8 mouse cellular contexts compared by ENCODE assay signal in genomic region chr9:77544354-77545067, GRCm38 (mm10). TPM values are rescaled to one million over a fixed set of nuclear protein-coding genes. Genes with fewer than 3 reads are reported as not detected.
DNase-seq lines count a peak whose midpoint lies in the region; ATAC-seq lines count a peak whose summit lies in the region.

Gene Lrrc1 (minus strand): TSS chr9:77544870.

- H3K36me3 ChIP-seq in forebrain, embryonic 11.5 days (ENCODE audit: control insufficient read depth, insufficient read depth, low read length): no peaks in the 10 kb centered on the region
- H3K36me3 ChIP-seq in heart, embryonic 16.5 days (ENCODE audit: control insufficient read depth, insufficient read depth): no peaks in the 10 kb centered on the region
- H3K36me3 ChIP-seq in liver, embryonic 15.5 days (replicated peaks): no peaks in the 10 kb centered on the region
- H3K36me3 ChIP-seq in neural tube, embryonic 14.5 days (ENCODE audit: control insufficient read depth, insufficient read depth, low read length): no peaks in the 10 kb centered on the region

- H3K4me3 ChIP-seq in forebrain, embryonic 11.5 days (ENCODE audit: low read depth, low read length): peak within 1 kb of the TSS; percentile 69
- peak within 1 kb of the TSS; percentile 82 for H3K4me3 ChIP-seq in heart, embryonic 16.5 days (ENCODE audit: low read length)
- peak within 1 kb of the TSS; percentile 71 for H3K4me3 ChIP-seq in liver, embryonic 15.5 days (replicated peaks)
- peak within 1 kb of the TSS; percentile 69 for H3K4me3 ChIP-seq in neural tube, embryonic 14.5 days (ENCODE audit: low read depth, low read length)

- peaks cover 5% of the 10 kb centered on the region; the same call in 1 of the 2 replicates for H3K4me1 ChIP-seq in forebrain, embryonic 11.5 days (replicated peaks; ENCODE audit: control insufficient read depth, insufficient read depth, low read length)
- H3K4me1 ChIP-seq in heart, embryonic 16.5 days (ENCODE audit: control insufficient read depth, insufficient read depth, low read length): peaks cover 12% of the 10 kb centered on the region
- peaks cover 22% of the 10 kb centered on the region for H3K4me1 ChIP-seq in liver, embryonic 15.5 days (replicated peaks)
- peaks cover 8% of the 10 kb centered on the region for H3K4me1 ChIP-seq in neural tube, embryonic 14.5 days (ENCODE audit: control insufficient read depth, insufficient read depth, low read length)

- H3K27ac ChIP-seq in forebrain, embryonic 11.5 days (ENCODE audit: low read depth, low read length): peak within 1 kb of the TSS; percentile 53; the same call in 1 of the 2 replicates
- H3K27ac ChIP-seq in heart, embryonic 16.5 days (ENCODE audit: low read length): peak within 1 kb of the TSS; percentile 83
- H3K27ac ChIP-seq in liver, embryonic 15.5 days (replicated peaks): no peak within 1 kb of the TSS; the same call in 1 of the 2 replicates
- peak within 1 kb of the TSS; percentile 73; the same call in 1 of the 2 replicates for H3K27ac ChIP-seq in neural tube, embryonic 14.5 days (ENCODE audit: low read depth, low read length)

- under 1% methylated on average over 84 of the region's 88 CpGs for WGBS in forebrain, embryonic 11.5 days
- under 1% methylated on average over 84 of the region's 88 CpGs for WGBS in heart, embryonic 16.5 days
- under 1% methylated on average over 88 of the region's 88 CpGs for whole genome bisulfite sequencing in liver, embryonic 15.5 days (ENCODE audit: insufficient replicate concordance)
- under 1% methylated on average over 68 of the region's 88 CpGs for WGBS in neural tube, embryonic 14.5 days

- no peaks in the 10 kb centered on the region for H3K27me3 ChIP-seq in forebrain, embryonic 11.5 days (ENCODE audit: control insufficient read depth, insufficient read depth, low read length)
- H3K27me3 ChIP-seq in heart, embryonic 16.5 days (ENCODE audit: control insufficient read depth, insufficient read depth, low read length): no peaks in the 10 kb centered on the region
- peaks cover 42% of the 10 kb centered on the region for H3K27me3 ChIP-seq in liver, embryonic 15.5 days
- H3K27me3 ChIP-seq in neural tube, embryonic 14.5 days (ENCODE audit: control insufficient read depth, insufficient read depth, low read length): no peaks in the 10 kb centered on the region; the same call in 1 of the 2 replicates

- H3K4me2 ChIP-seq in forebrain, embryonic 11.5 days (ENCODE audit: low read depth, low read length, severe bottlenecking): peak within 1 kb of the TSS; percentile 94
- H3K4me2 ChIP-seq in heart, embryonic 16.5 days (ENCODE audit: low read depth, low read length): peak within 1 kb of the TSS; percentile 73
- peak within 1 kb of the TSS; percentile 94 for H3K4me2 ChIP-seq in liver, embryonic 15.5 days
- H3K4me2 ChIP-seq in neural tube, embryonic 14.5 days (ENCODE audit: low read depth, low read length): peak within 1 kb of the TSS; percentile 99

- peak within 1 kb of the TSS; percentile 77 for H3K9ac ChIP-seq in forebrain, embryonic 11.5 days (ENCODE audit: low read length)
- peak within 1 kb of the TSS; percentile 84 for H3K9ac ChIP-seq in heart, embryonic 16.5 days (ENCODE audit: low read length)
- H3K9ac ChIP-seq in liver, embryonic 15.5 days: peak within 1 kb of the TSS; percentile 56
- H3K9ac ChIP-seq in neural tube, embryonic 14.5 days (replicated peaks; ENCODE audit: low read depth, low read length): peak within 1 kb of the TSS; percentile 75

- no peaks in the 10 kb centered on the region for H3K9me3 ChIP-seq in forebrain, embryonic 11.5 days (ENCODE audit: control insufficient read depth, low read length)
- H3K9me3 ChIP-seq in heart, embryonic 16.5 days (replicated peaks; ENCODE audit: control insufficient read depth, low read length): no peaks in the 10 kb centered on the region
- no peaks in the 10 kb centered on the region for H3K9me3 ChIP-seq in liver, embryonic 15.5 days (replicated peaks)
- H3K9me3 ChIP-seq in neural tube, embryonic 14.5 days (ENCODE audit: control insufficient read depth, low read length): no peaks in the 10 kb centered on the region

- peak; percentile 76 to 77 for DNase-seq in CD8-positive naive resting alpha-beta T cell, adult 2 months (ENCODE audit: low read depth in 2 of 2, low spot score in 2 of 2)
- DNase-seq in c-Kit-positive CD71-negative TER-119-negative erythroid progenitor cells, embryonic 14.5 days (ENCODE audit: low read depth): peak; percentile 74
- peak; percentile 94 for DNase-seq in forebrain, embryonic 11.5 days (ENCODE audit: low spot score)
- peak; percentile 83 to 93 for DNase-seq in kidney, postnatal 36 days
- DNase-seq in testis, postnatal 10 days (ENCODE audit: low spot score): peak; percentile 94

- ATAC-seq in forebrain, embryonic 11.5 days (replicated peaks; ENCODE audit: low FRiP score): peak; percentile 93
- ATAC-seq in heart, embryonic 16.5 days (replicated peaks; ENCODE audit: extremely low read depth, insufficient read depth, low FRiP score): peak; percentile 86
- ATAC-seq in liver, embryonic 15.5 days (ENCODE audit: insufficient read depth): peak; percentile 81
- ATAC-seq in neural tube, embryonic 14.5 days (ENCODE audit: low read depth): peak; percentile 91

RNA-seq across cellular contexts. Expression of gene Lrrc1, which starts in this region (rescaled TPM):
- polyA plus RNA-seq in forebrain, embryonic 11.5 days (2014; fragmentation: Nextera tagmentation; extraction: Ambion mirVana): 20.8 and 22.9 TPM in 2 replicates
- 19.5 and 23.6 TPM in 2 replicates for polyA plus RNA-seq in heart, embryonic 16.5 days (2015; fragmentation: Nextera tagmentation; extraction: Ambion mirVana)
- 2.6 and 2.9 TPM in 2 replicates for polyA plus RNA-seq in liver, embryonic 15.5 days (2015; fragmentation: Nextera tagmentation; extraction: Ambion mirVana)
- polyA plus RNA-seq in neural tube, embryonic 14.5 days (2014; fragmentation: Nextera tagmentation; extraction: Ambion mirVana): 5.7 and 7.9 TPM in 2 replicates
